Mouse (Mus musculus) embryonic facial prominence, embryonic 15.5 days (tissue): ENCODE results near the gene Natd1. TPM values are rescaled to one million over a fixed set of nuclear protein-coding genes. Genes with fewer than 3 reads are reported as not detected.

ENCODE experiments used
- ATAC-seq: fragments of 200-750 bp; cut with Nextera tagmentation; 2 replicates; pipeline ENCODE4 v1.8.0; 2017; ENCODE audit warnings: low read depth, moderate TSS enrichment; ENCODE audit not compliant: insufficient number of reproducible peaks, low FRiP score, low TSS enrichment
- H3K27ac ChIP-seq: fragments of 300-500 bp; sonication (generic); replicated peaks from 2 replicates; pipeline ENCODE4 v1.5.1; 2015; ENCODE audit warnings: mild to moderate bottlenecking, inconsistent platforms
- H3K27me3 ChIP-seq: fragments of 300-500 bp; sonication (generic); 2 replicates; pipeline ENCODE4 v1.6.1; 2015; ENCODE audit warnings: inconsistent platforms
- H3K36me3 ChIP-seq: fragments of 300-500 bp; sonication (generic); 2 replicates; pipeline ENCODE4 v1.6.1; 2015; ENCODE audit warnings: mild to moderate bottlenecking, inconsistent platforms
- H3K4me1 ChIP-seq: fragments of 300-500 bp; sonication (generic); 2 replicates; pipeline ENCODE4 v1.6.1; 2015; ENCODE audit warnings: inconsistent platforms
- H3K4me2 ChIP-seq: fragments of 300-500 bp; sonication (generic); replicated peaks from 2 replicates; pipeline ENCODE4 v1.6.1; 2015; ENCODE audit warnings: mild to moderate bottlenecking, inconsistent platforms
- H3K4me3 ChIP-seq: fragments of 300-500 bp; sonication (generic); replicated peaks from 2 replicates; pipeline ENCODE4 v1.5.1; 2015; ENCODE audit warnings: mild to moderate bottlenecking, inconsistent platforms
- H3K9ac ChIP-seq: fragments of 300-500 bp; sonication (generic); 2 replicates; pipeline ENCODE4 v1.6.1; 2015; ENCODE audit warnings: inconsistent platforms
- H3K9me3 ChIP-seq: fragments of 300-500 bp; sonication (generic); replicated peaks from 2 replicates; pipeline ENCODE4 v1.6.1; 2016; ENCODE audit warnings: inconsistent platforms
- WGBS: fragments of 180-500 bp; shearing (Covaris S2); methylation state at CpG from one replicate; pipeline ENCODE4 v1.1.7; 2015; 5-methylcytosine and 5-hydroxymethylcytosine counted together
- polyA plus RNA-seq: library from polyadenylated mRNA; unstranded; fragments of >200 nt; fragmentation: Nextera tagmentation; extraction: Ambion mirVana; gene quantifications from 2 replicates; pipeline ENCODE4 v1.2.1, GENCODE M21; 2015

Gene Natd1
- polyA plus RNA-seq, 1 experiment from 2014 or later, result 23.0 TPM

GRCm38 (mm10) chr11:60864916-60865315, 49.6 kb downstream of the Natd1 start:
- no peaks in the 10 kb centered on the region for H3K27me3 ChIP-seq
- no peak overlapping the region for H3K4me2 ChIP-seq
- no peaks in the 10 kb centered on the region for H3K9me3 ChIP-seq
- no peak overlapping the region for H3K27ac ChIP-seq
- H3K4me1 ChIP-seq, result 0 out of 2 replicates have a peak, but pooled peaks cover 8% of the 10 kb centered on the region
- ATAC-seq, result no peak
- WGBS, result 87% methylated on average over 14 of the region's 14 CpGs
- peaks cover 45% of the 10 kb centered on the region for H3K36me3 ChIP-seq
- no peak overlapping the region for H3K9ac ChIP-seq
- H3K4me3 ChIP-seq, result no peak overlapping the region

- H3K36me3 ChIP-seq, result peaks cover 42% of the 10 kb centered on the region
- no peak overlapping the region for H3K4me3 ChIP-seq
- no peaks in the 10 kb centered on the region for H3K27me3 ChIP-seq
- H3K4me2 ChIP-seq, result no peak overlapping the region
- ATAC-seq, result no peak
- no peak overlapping the region for H3K9ac ChIP-seq
- 0 out of 2 replicates have a peak, but pooled peaks cover 8% of the 10 kb centered on the region for H3K4me1 ChIP-seq
- 92% methylated on average over 2 of the region's 2 CpGs for WGBS
- H3K27ac ChIP-seq, result no peak overlapping the region
- H3K9me3 ChIP-seq, result no peaks in the 10 kb centered on the region
Measured at GRCm38 (mm10) chr11:60864166-60864565, 50.4 kb downstream of the Natd1 start.

- 85% methylated on average over 4 of the region's 4 CpGs for WGBS
- Histone ChIP-seq H3K4me2 (no peak overlapping the region), H3K9ac (no peak overlapping the region), H3K9me3 (no peaks in the 10 kb centered on the region), H3K36me3 (peaks cover 50% of the 10 kb centered on the region), H3K27ac (no peak overlapping the region), H3K4me3 (no peak overlapping the region), H3K4me1 (0 out of 2 replicates have a peak, but pooled peaks cover 8% of the 10 kb centered on the region), H3K27me3 (no peaks in the 10 kb centered on the region)
- no peak for ATAC-seq
Measured at GRCm38 (mm10) chr11:60863196-60863595, 51.4 kb downstream of the Natd1 start.

- ATAC-seq, result no peak
- H3K36me3 ChIP-seq, result peaks cover 60% of the 10 kb centered on the region
Measured at GRCm38 (mm10) chr11:60861993-60862392, 52.6 kb downstream of the Natd1 start.

GRCm38 (mm10) chr11:60856587-60856986, 58.0 kb downstream of the Natd1 start:
- H3K36me3 ChIP-seq, result peaks cover 68% of the 10 kb centered on the region
- H3K4me1 ChIP-seq, result no peaks in the 10 kb centered on the region
- H3K9ac ChIP-seq, result no peak overlapping the region
- no peaks in the 10 kb centered on the region for H3K9me3 ChIP-seq
- 60% methylated on average over 3 of the region's 3 CpGs for WGBS
- no peak overlapping the region for H3K4me2 ChIP-seq
- H3K27me3 ChIP-seq, result no peaks in the 10 kb centered on the region
- no peak overlapping the region for H3K4me3 ChIP-seq
- no peak for ATAC-seq
- H3K27ac ChIP-seq, result no peak overlapping the region

More at GRCm38 (mm10) chr11:60861993-60862392, 52.6 kb downstream of the Natd1 start:
- 91% methylated on average over 3 of the region's 3 CpGs for WGBS
- no peaks in the 10 kb centered on the region for H3K27me3 ChIP-seq
- H3K9ac ChIP-seq, result no peak overlapping the region
- no peaks in the 10 kb centered on the region for H3K9me3 ChIP-seq
- no peak overlapping the region for H3K4me2 ChIP-seq
- 0 out of 2 replicates have a peak, but pooled peaks cover 8% of the 10 kb centered on the region for H3K4me1 ChIP-seq
- no peak overlapping the region for H3K4me3 ChIP-seq
- no peak overlapping the region for H3K27ac ChIP-seq

Other genes with a start within 250 kb of the Natd1 start
- gene Llgl1, start 215.0 kb downstream of the Natd1 start, polyA plus RNA-seq, result 56.8 and 57.1 TPM in 2 replicates
- gene Flii, start 187.5 kb downstream of the Natd1 start, polyA plus RNA-seq, result 76.0 and 80.4 TPM in 2 replicates
- gene Mief2, start 186.4 kb downstream of the Natd1 start, polyA plus RNA-seq, result 15.1 and 15.3 TPM in 2 replicates
- gene Top3a, start 137.4 kb downstream of the Natd1 start, polyA plus RNA-seq, result 14.1 and 15.7 TPM in 2 replicates
- gene Smcr8, start 137.2 kb downstream of the Natd1 start, polyA plus RNA-seq, result 5.8 and 5.9 TPM in 2 replicates
- gene Shmt1, start 103.0 kb downstream of the Natd1 start, polyA plus RNA-seq, result 40.2 and 42.8 TPM in 2 replicates
- 38.9 and 39.0 TPM in 2 replicates for gene Dhrs7b, start 84.1 kb downstream of the Natd1 start, polyA plus RNA-seq
- 61.7 and 65.5 TPM in 2 replicates for gene Tmem11, start 35.5 kb downstream of the Natd1 start, polyA plus RNA-seq
- 102 and 113 TPM in 2 replicates for gene Map2k3, start 17.3 kb upstream of the Natd1 start, polyA plus RNA-seq
- gene Kcnj12, start 107.8 kb upstream of the Natd1 start, polyA plus RNA-seq, result 1.7 and 3.0 TPM in 2 replicates
- gene Tnfrsf13b, start 212.0 kb upstream of the Natd1 start, polyA plus RNA-seq, result 2.2 and 3.2 TPM in 2 replicates